Mouse (Mus musculus): ENCODE results near the gene Tyk2.

GRCm38 (mm10) chr9:21161209-21161909, 30.3 kb upstream of the Tyk2 start:
- TF ChIP-seq CTCF (IDR thresholded peaks at IDR 0.05; ENCODE audit: borderline replicate concordance, insufficient read depth, low read depth, low read length) (peak; percentile 86), POLR2A (IDR thresholded peaks at IDR 0.05; ENCODE audit: borderline replicate concordance, insufficient read depth, low read length) (peak; percentile 58; the same call in 1 of the 2 replicates)
